Comparison of ENCODE assay signal across 21 mouse cellular contexts in the genomic region with DNA sequence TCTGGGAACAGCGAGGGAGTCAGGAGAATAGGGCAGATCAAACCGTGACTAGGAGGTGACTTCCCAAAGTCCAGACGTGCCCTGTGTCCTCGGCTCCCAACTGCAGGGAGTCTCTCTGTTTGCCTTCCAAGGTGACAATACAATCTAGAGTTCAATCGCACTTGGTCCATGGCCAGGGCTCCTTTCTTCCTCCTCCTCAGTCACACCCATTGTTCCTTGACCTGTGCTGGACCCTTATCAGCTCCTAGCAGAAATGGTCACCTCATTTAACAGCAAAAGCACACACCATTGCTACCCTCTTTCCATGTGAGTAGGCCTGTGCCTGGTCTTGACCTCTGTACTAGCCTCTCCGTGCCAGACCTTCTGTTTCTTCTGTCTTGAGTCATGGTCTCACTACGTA.
DNase-seq lines count a peak whose midpoint lies in the region; ATAC-seq lines count a peak whose summit lies in the region.
"Had no signal": no experiment of that assay in that cellular context is flagged by ENCODE, and none has a peak within 500 bp of the region (broad histone marks: within the 10 kb centered on the region; RNA-seq: fewer than 3 reads in every experiment).

No protein-coding gene starts in this region.

- 68% methylated on average over 7 of the region's 7 CpGs for WGBS in heart, embryonic 12.5 days
- 77% methylated on average over 7 of the region's 7 CpGs for WGBS in stomach, embryonic 15.5 days

- no peak overlapping the region for H3K27ac ChIP-seq in heart, embryonic 12.5 days (ENCODE audit: poor library complexity, severe bottlenecking)
- H3K27ac ChIP-seq in stomach, embryonic 15.5 days = no peak overlapping the region
- H3K27ac ChIP-seq: embryonic facial prominence, embryonic 13.5 days; embryonic facial prominence, embryonic 15.5 days; forebrain, embryonic 12.5 days had no signal

- H3K36me3 ChIP-seq in heart, embryonic 12.5 days = no peaks in the 10 kb centered on the region
- no peaks in the 10 kb centered on the region for H3K36me3 ChIP-seq in stomach, embryonic 15.5 days
- H3K36me3 ChIP-seq: embryonic facial prominence, embryonic 13.5 days; embryonic facial prominence, embryonic 15.5 days; forebrain, embryonic 12.5 days had no signal

- peak; percentile 93 for DNase-seq in heart, adult 11 months
- no peak for DNase-seq in heart, postnatal 25 days (ENCODE audit: low spot score)
- peak; percentile 8 to 12 for DNase-seq in heart, adult 9 months (ENCODE audit: low spot score in 2 of 2)
- no peak for DNase-seq in gastrocnemius, postnatal 4 days (ENCODE audit: low spot score in 2 of 2)
- no peak for DNase-seq in right cerebral cortex, postnatal 25 days
- DNase-seq: adrenal gland, postnatal 25 days; cerebellum, adult 11 months; cerebellum, adult 18-20 months; cerebellum, adult 8-10 months; cerebellum, adult 9-11 months; cerebellum, postnatal 14 days; cerebellum, postnatal 36 days; embryo, embryonic 11 days had no signal

- no peak overlapping the region for H3K9ac ChIP-seq in heart, embryonic 12.5 days
- H3K9ac ChIP-seq in stomach, embryonic 15.5 days = no peak overlapping the region
- H3K9ac ChIP-seq: embryonic facial prominence, embryonic 13.5 days; embryonic facial prominence, embryonic 15.5 days; forebrain, embryonic 12.5 days had no signal

- intact Hi-C loops in heart, postnatal 25 days (cut with DNase I) = no loop called here

- H3K4me3 ChIP-seq in heart, embryonic 12.5 days = no peak overlapping the region
- no peak overlapping the region for H3K4me3 ChIP-seq in stomach, embryonic 15.5 days (replicated peaks)
- H3K4me3 ChIP-seq: embryonic facial prominence, embryonic 13.5 days; embryonic facial prominence, embryonic 15.5 days; erythroblast, embryonic 14.5 days; forebrain, embryonic 12.5 days had no signal

- no peaks in the 10 kb centered on the region for H3K9me3 ChIP-seq in heart, embryonic 12.5 days (replicated peaks)
- H3K9me3 ChIP-seq in stomach, embryonic 15.5 days = no peaks in the 10 kb centered on the region
- H3K9me3 ChIP-seq: embryonic facial prominence, embryonic 13.5 days; embryonic facial prominence, embryonic 15.5 days; forebrain, embryonic 12.5 days had no signal

- peaks cover 9% of the 10 kb centered on the region for H3K4me1 ChIP-seq in heart, embryonic 12.5 days (replicated peaks)
- 0 out of 2 replicates have a peak, but pooled peaks cover 4% of the 10 kb centered on the region for H3K4me1 ChIP-seq in stomach, embryonic 15.5 days
- H3K4me1 ChIP-seq: embryonic facial prominence, embryonic 15.5 days had no signal

- no peaks in the 10 kb centered on the region for H3K27me3 ChIP-seq in heart, embryonic 12.5 days (replicated peaks)
- no peaks in the 10 kb centered on the region for H3K27me3 ChIP-seq in stomach, embryonic 15.5 days (replicated peaks)
- H3K27me3 ChIP-seq: embryonic facial prominence, embryonic 13.5 days; embryonic facial prominence, embryonic 15.5 days; forebrain, embryonic 12.5 days had no signal

- no peak for ATAC-seq in heart, embryonic 12.5 days (ENCODE audit: insufficient number of reproducible peaks, low FRiP score)
- ATAC-seq in stomach, embryonic 15.5 days (ENCODE audit: insufficient read depth, low FRiP score, low read depth) = 0 out of 2 replicates have a peak, but pooled peaks have one; percentile 9
- ATAC-seq: forebrain, embryonic 14.5 days; forebrain, embryonic 16.5 days had no signal

- H3K4me2 ChIP-seq in heart, embryonic 12.5 days = no peak overlapping the region
- no peak overlapping the region for H3K4me2 ChIP-seq in stomach, embryonic 15.5 days
- H3K4me2 ChIP-seq: embryonic facial prominence, embryonic 13.5 days; embryonic facial prominence, embryonic 15.5 days; forebrain, embryonic 12.5 days had no signal

Comparison
In these comparisons a context has a peak if more than half of its experiments do, and no peak if none do; other contexts are left out.
1. DNase-seq: peak in heart, adult 11 months (single experiment) and heart, adult 9 months (2 of 2); none in heart, postnatal 25 days (single experiment), gastrocnemius, postnatal 4 days (0 of 2) and right cerebral cortex, postnatal 25 days (single experiment).